ENCODE assay signal across 8 mouse cellular contexts in genomic region chr3:88771941-88772280, GRCm38 (mm10). TPM values are rescaled to one million over a fixed set of nuclear protein-coding genes. Genes with fewer than 3 reads are reported as not detected.
DNase-seq lines count a peak whose midpoint lies in the region; ATAC-seq and TF ChIP-seq lines count a peak whose summit lies in the region.
"Not testable (repeated sequence)": the region's sequence is repeated elsewhere in the genome, so short reads cannot be mapped to it uniquely, and the experiment has no call there.

No protein-coding gene starts in this region.

- H3K9ac ChIP-seq in ES-E14 (ENCODE audit: insufficient read depth, low read depth, low read length, poor library complexity, severe bottlenecking); heart, embryonic 12.5 days; limb, embryonic 11.5 days (ENCODE audit: low read length); lung, embryonic 14.5 days; stomach, embryonic 16.5 days (ENCODE audit: low read length): not testable (repeated sequence)
- H3K9ac ChIP-seq in hindbrain, postnatal 0 days (replicated peaks; ENCODE audit: low read length) = peak overlapping the region; percentile 43
- H3K9ac ChIP-seq in midbrain, postnatal 0 days (replicated peaks; ENCODE audit: low read length, poor library complexity, severe bottlenecking) = peak overlapping the region; percentile 64

- in situ Hi-C loops in ES-E14 (cut with MboI; ENCODE audit: low sequenced_read_pairs in 2 of 2, unreplicated experiment in 2 of 2) = not testable (repeated sequence)

- H3K4me3 ChIP-seq in ES-E14 (ENCODE audit: insufficient read depth in 1 of 2, low read depth in 1 of 2, low read length in 2 of 2, poor library complexity in 1 of 2, severe bottlenecking in 1 of 2) = peak overlapping the region; percentile 59; a peak in 3 of 4 replicates
- peak overlapping the region; percentile 63 for H3K4me3 ChIP-seq in forebrain, embryonic 10.5 days
- peak overlapping the region; percentile 42 for H3K4me3 ChIP-seq in heart, embryonic 12.5 days
- peak overlapping the region; percentile 40 for H3K4me3 ChIP-seq in hindbrain, postnatal 0 days (ENCODE audit: low read length)
- peak overlapping the region; percentile 34 for H3K4me3 ChIP-seq in limb, embryonic 11.5 days (ENCODE audit: low read depth, low read length)
- peak overlapping the region; percentile 21 for H3K4me3 ChIP-seq in lung, embryonic 14.5 days (ENCODE audit: low read depth, low read length)
- H3K4me3 ChIP-seq in midbrain, postnatal 0 days (ENCODE audit: low read depth, low read length) = peak overlapping the region; percentile 44
- H3K4me3 ChIP-seq in stomach, embryonic 16.5 days (replicated peaks; ENCODE audit: low read length) = peak overlapping the region; percentile 29

- H3K9me3 ChIP-seq in ES-E14 (ENCODE audit: control insufficient read depth, insufficient read depth, low read depth, low read length); forebrain, embryonic 10.5 days; heart, embryonic 12.5 days (replicated peaks); hindbrain, postnatal 0 days (ENCODE audit: low read length); limb, embryonic 11.5 days (ENCODE audit: control insufficient read depth, low read length); lung, embryonic 14.5 days (ENCODE audit: low read depth, low read length); midbrain, postnatal 0 days (ENCODE audit: low read length); stomach, embryonic 16.5 days (replicated peaks; ENCODE audit: control insufficient read depth, low read length): not testable (repeated sequence)

- H3K4me1 ChIP-seq in ES-E14 (ENCODE audit: control insufficient read depth in 2 of 2, insufficient read depth in 2 of 2, low read length in 2 of 2, poor library complexity in 1 of 2); heart, embryonic 12.5 days (replicated peaks); hindbrain, postnatal 0 days (ENCODE audit: insufficient read depth, low read length); limb, embryonic 11.5 days (ENCODE audit: control insufficient read depth, insufficient read depth, low read length); lung, embryonic 14.5 days (ENCODE audit: insufficient read depth); midbrain, postnatal 0 days (ENCODE audit: insufficient read depth, low read length); stomach, embryonic 16.5 days (ENCODE audit: control insufficient read depth, insufficient read depth, low read length): not testable (repeated sequence)
- peaks cover 12% of the 10 kb centered on the region for H3K4me1 ChIP-seq in forebrain, embryonic 10.5 days

- peak overlapping the region; percentile 64 for H3K4me2 ChIP-seq in heart, embryonic 12.5 days
- peak overlapping the region; percentile 51 for H3K4me2 ChIP-seq in hindbrain, postnatal 0 days (ENCODE audit: low read depth, low read length)
- peak overlapping the region; percentile 41 for H3K4me2 ChIP-seq in limb, embryonic 11.5 days (ENCODE audit: low read depth, severe bottlenecking)
- H3K4me2 ChIP-seq in lung, embryonic 14.5 days = peak overlapping the region; percentile 51
- H3K4me2 ChIP-seq in midbrain, postnatal 0 days (ENCODE audit: low read depth, low read length, poor library complexity, severe bottlenecking) = peak overlapping the region; percentile 28; the same call in 1 of the 2 replicates
- peak overlapping the region; percentile 43 for H3K4me2 ChIP-seq in stomach, embryonic 16.5 days (ENCODE audit: low read depth, low read length)

- 3% methylated on average over 3 of the region's 6 CpGs for WGBS in forebrain, embryonic 10.5 days
- WGBS in heart, embryonic 12.5 days = 7% methylated on average over 3 of the region's 6 CpGs
- WGBS in hindbrain, postnatal 0 days = 7% methylated on average over 3 of the region's 6 CpGs
- 6% methylated on average over 3 of the region's 6 CpGs for WGBS in limb, embryonic 11.5 days
- WGBS in lung, embryonic 14.5 days = 16% methylated on average over 3 of the region's 6 CpGs
- WGBS in midbrain, postnatal 0 days = 7% methylated on average over 3 of the region's 6 CpGs
- 14% methylated on average over 3 of the region's 6 CpGs for WGBS in stomach, embryonic 16.5 days

- not testable (repeated sequence) for DNase-seq in ES-E14 (ENCODE audit: low read depth, low spot score); forebrain, embryonic 10.5 days (ENCODE audit: extremely low spot score, low spot score); hindbrain, postnatal 0 days (ENCODE audit: low spot score); limb, embryonic 11.5 days (ENCODE audit: low spot score); lung, embryonic 14.5 days; midbrain, postnatal 0 days (ENCODE audit: low spot score)

- ATAC-seq in heart, embryonic 12.5 days (ENCODE audit: insufficient number of reproducible peaks, low FRiP score); limb, embryonic 11.5 days (ENCODE audit: insufficient number of reproducible peaks, low FRiP score, low TSS enrichment, low read depth); midbrain, postnatal 0 days (ENCODE audit: low FRiP score); stomach, embryonic 16.5 days (ENCODE audit: insufficient read depth, low FRiP score): not testable (repeated sequence)
- peak; percentile 25; the same call in 1 of the 2 replicates for ATAC-seq in hindbrain, postnatal 0 days
- peak; percentile 20 for ATAC-seq in lung, embryonic 14.5 days (ENCODE audit: insufficient read depth)

- not testable (repeated sequence) for H3K27ac ChIP-seq in ES-E14 (ENCODE audit: insufficient read depth, low read depth, low read length, poor library complexity, severe bottlenecking)
- peak overlapping the region; percentile 94 for H3K27ac ChIP-seq in forebrain, embryonic 10.5 days
- H3K27ac ChIP-seq in heart, embryonic 12.5 days (ENCODE audit: poor library complexity, severe bottlenecking) = peak overlapping the region; percentile 88
- peak overlapping the region; percentile 89 for H3K27ac ChIP-seq in hindbrain, postnatal 0 days
- H3K27ac ChIP-seq in limb, embryonic 11.5 days (replicated peaks; ENCODE audit: low read depth, low read length) = peak overlapping the region; percentile 60
- peak overlapping the region; percentile 73; the same call in 1 of the 2 replicates for H3K27ac ChIP-seq in lung, embryonic 14.5 days (ENCODE audit: low read depth)
- peak overlapping the region; percentile 77 for H3K27ac ChIP-seq in midbrain, postnatal 0 days (ENCODE audit: low read depth, low read length)
- H3K27ac ChIP-seq in stomach, embryonic 16.5 days (ENCODE audit: low read length) = peak overlapping the region; percentile 55

- TF ChIP-seq CTCF in hindbrain, postnatal 0 days (IDR thresholded peaks at IDR 0.05; ENCODE audit: low read depth); lung, embryonic 14.5 days (IDR thresholded peaks at IDR 0.05; ENCODE audit: low read depth); midbrain, postnatal 0 days (IDR thresholded peaks at IDR 0.05): not testable (repeated sequence)

- not testable (repeated sequence) for H3K27me3 ChIP-seq in forebrain, embryonic 10.5 days (ENCODE audit: poor library complexity, severe bottlenecking); heart, embryonic 12.5 days (replicated peaks); hindbrain, postnatal 0 days (ENCODE audit: insufficient read depth, low read length); limb, embryonic 11.5 days (ENCODE audit: control insufficient read depth, insufficient read depth, low read length); lung, embryonic 14.5 days (ENCODE audit: insufficient read depth, low read length); midbrain, postnatal 0 days (ENCODE audit: insufficient read depth, low read length); stomach, embryonic 16.5 days (ENCODE audit: control insufficient read depth, insufficient read depth, low read length)

- H3K36me3 ChIP-seq in ES-E14 (ENCODE audit: control insufficient read depth, insufficient read depth, low read length, poor library complexity, severe bottlenecking); forebrain, embryonic 10.5 days (replicated peaks); heart, embryonic 12.5 days; hindbrain, postnatal 0 days (ENCODE audit: insufficient read depth, low read length); limb, embryonic 11.5 days (ENCODE audit: control insufficient read depth, insufficient read depth, low read length); lung, embryonic 14.5 days (ENCODE audit: insufficient read depth); midbrain, postnatal 0 days (ENCODE audit: insufficient read depth, low read length); stomach, embryonic 16.5 days (ENCODE audit: control insufficient read depth, insufficient read depth, low read length): not testable (repeated sequence)

RNA-seq across cellular contexts. Expression of gene Syt11, which starts 3.1 kb away (rescaled TPM):
- 12.4 and 13.9 TPM in 2 replicates for total RNA-seq in ES-E14 (2012; rRNA removed)
- polyA plus RNA-seq in forebrain, embryonic 10.5 days (2016; fragmentation: Nextera tagmentation; extraction: Ambion mirVana) = 121 and 123 TPM in 2 replicates
- polyA plus RNA-seq in heart, embryonic 12.5 days (2016; fragmentation: Nextera tagmentation; extraction: Ambion mirVana) = 18.4 and 20.0 TPM in 2 replicates
- 201 and 216 TPM in 2 replicates for total RNA-seq in hindbrain, postnatal 0 days (2014; rRNA removed)
- polyA plus RNA-seq in hindbrain, postnatal 0 days (2015; fragmentation: Nextera tagmentation; extraction: Ambion mirVana) = 265 and 273 TPM in 2 replicates
- polyA plus RNA-seq in limb, embryonic 11.5 days (2014; fragmentation: Nextera tagmentation; extraction: Ambion mirVana) = 28.7 and 31.0 TPM in 2 replicates
- polyA plus RNA-seq in lung, embryonic 14.5 days (2014; fragmentation: Nextera tagmentation; extraction: Ambion mirVana) = 6.3 and 7.6 TPM in 2 replicates
- 142 and 150 TPM in 2 replicates for total RNA-seq in midbrain, postnatal 0 days (2014; rRNA removed)
- polyA plus RNA-seq in midbrain, postnatal 0 days (2015; fragmentation: Nextera tagmentation; extraction: Ambion mirVana) = 243 and 246 TPM in 2 replicates
- 20.3 and 21.7 TPM in 2 replicates for polyA plus RNA-seq in stomach, embryonic 16.5 days (2015; fragmentation: Nextera tagmentation; extraction: Ambion mirVana)

RNA-seq across cellular contexts. Expression of gene Rit1, which starts 55.3 kb away (rescaled TPM):
- total RNA-seq in ES-E14 (2012; rRNA removed) = 10.7 and 18.3 TPM in 2 replicates
- polyA plus RNA-seq in forebrain, embryonic 10.5 days (2016; fragmentation: Nextera tagmentation; extraction: Ambion mirVana) = 32.3 and 34.3 TPM in 2 replicates
- 45.9 and 46.5 TPM in 2 replicates for polyA plus RNA-seq in heart, embryonic 12.5 days (2016; fragmentation: Nextera tagmentation; extraction: Ambion mirVana)
- 55.6 and 76.7 TPM in 2 replicates for total RNA-seq in hindbrain, postnatal 0 days (2014; rRNA removed)
- 68.7 and 69.3 TPM in 2 replicates for polyA plus RNA-seq in hindbrain, postnatal 0 days (2015; fragmentation: Nextera tagmentation; extraction: Ambion mirVana)
- 28.8 and 36.0 TPM in 2 replicates for polyA plus RNA-seq in limb, embryonic 11.5 days (2014; fragmentation: Nextera tagmentation; extraction: Ambion mirVana)
- polyA plus RNA-seq in lung, embryonic 14.5 days (2014; fragmentation: Nextera tagmentation; extraction: Ambion mirVana) = 56.9 and 58.4 TPM in 2 replicates
- total RNA-seq in midbrain, postnatal 0 days (2014; rRNA removed) = 78.1 and 88.3 TPM in 2 replicates
- 73.5 and 81.3 TPM in 2 replicates for polyA plus RNA-seq in midbrain, postnatal 0 days (2015; fragmentation: Nextera tagmentation; extraction: Ambion mirVana)
- 64.4 and 75.9 TPM in 2 replicates for polyA plus RNA-seq in stomach, embryonic 16.5 days (2015; fragmentation: Nextera tagmentation; extraction: Ambion mirVana)
